Mouse (Mus musculus): ENCODE results near the gene Olfr54.
"Not testable (repeated sequence)": the region's sequence is repeated elsewhere in the genome, so short reads cannot be mapped to it uniquely, and the experiment has no call there.

Gene Olfr54

GRCm38 (mm10) chr11:51013936-51014335 lies at the start of gene Olfr54:
Gene Olfr54, plus strand, starts transcription at chr11:51014236.
- no peak for DNase-seq (ENCODE audit: low spot score in 2 of 2)

- peak; percentile 33 to 77 for DNase-seq (ENCODE audit: low spot score in 2 of 2)
Measured at GRCm38 (mm10) chr11:50964886-50965285, 49.1 kb upstream of the Olfr54 start.

GRCm38 (mm10) chr11:50966230-50966629 lies 47.8 kb upstream of the Olfr54 start, which contains the start of gene Olfr1378:
Gene Olfr1378, plus strand, starts transcription at chr11:50966530.
- no peak for DNase-seq (ENCODE audit: low spot score in 2 of 2)

GRCm38 (mm10) chr11:50977216-50977615 lies 36.8 kb upstream of the Olfr54 start:
- DNase-seq (ENCODE audit: low spot score in 2 of 2), result no peak

GRCm38 (mm10) chr11:50981667-50982066 lies 32.4 kb upstream of the Olfr54 start, which contains the start of gene Olfr1377:
Gene Olfr1377, plus strand, starts transcription at chr11:50981967.
- no peak for DNase-seq (ENCODE audit: low spot score in 2 of 2)

- DNase-seq (ENCODE audit: low spot score in 2 of 2), result no peak
Measured at GRCm38 (mm10) chr11:51003296-51003695, 10.7 kb upstream of the Olfr54 start, which contains the start of gene Olfr51. Gene Olfr51, plus strand, starts transcription at chr11:51003596.

GRCm38 (mm10) chr11:51011821-51012220 lies 2.2 kb upstream of the Olfr54 start:
- peak in 1 of 2 experiments; percentile 10 for DNase-seq (ENCODE audit: low spot score in 2 of 2)

- no peak for DNase-seq (ENCODE audit: low spot score in 2 of 2)
Measured at GRCm38 (mm10) chr11:51016341-51016740, 2.3 kb downstream of the Olfr54 start.

GRCm38 (mm10) chr11:51026811-51027210 lies 12.8 kb downstream of the Olfr54 start:
- DNase-seq (ENCODE audit: low spot score in 2 of 2), result not testable (repeated sequence)

GRCm38 (mm10) chr11:51029381-51029780 lies 15.3 kb downstream of the Olfr54 start:
- DNase-seq (ENCODE audit: low spot score in 2 of 2), result not testable (repeated sequence)

- no peak for DNase-seq (ENCODE audit: low spot score in 2 of 2)
Measured at GRCm38 (mm10) chr11:51030225-51030624, 16.2 kb downstream of the Olfr54 start.

GRCm38 (mm10) chr11:51032851-51033250 lies 18.8 kb downstream of the Olfr54 start:
- peak in 1 of 2 experiments; percentile 8 for DNase-seq (ENCODE audit: low spot score in 2 of 2)

GRCm38 (mm10) chr11:51034141-51034540 lies 20.1 kb downstream of the Olfr54 start:
- not testable (repeated sequence) for DNase-seq (ENCODE audit: low spot score in 2 of 2)

GRCm38 (mm10) chr11:51035951-51036350 lies 21.9 kb downstream of the Olfr54 start:
- DNase-seq (ENCODE audit: low spot score in 2 of 2), result no peak

- DNase-seq (ENCODE audit: low spot score in 2 of 2), result not testable (repeated sequence)
Measured at GRCm38 (mm10) chr11:51044776-51045175, 30.7 kb downstream of the Olfr54 start.

- not testable (repeated sequence) for DNase-seq (ENCODE audit: low spot score in 2 of 2)
Measured at GRCm38 (mm10) chr11:51047809-51048208, 33.8 kb downstream of the Olfr54 start, which contains the start of gene Olfr1375. Gene Olfr1375, plus strand, starts transcription at chr11:51048109.

GRCm38 (mm10) chr11:51051678-51052077 lies 37.6 kb downstream of the Olfr54 start:
- no peak for DNase-seq (ENCODE audit: low spot score in 2 of 2)

GRCm38 (mm10) chr11:51053230-51053629 lies 39.2 kb downstream of the Olfr54 start:
- DNase-seq (ENCODE audit: low spot score in 2 of 2), result no peak

- DNase-seq (ENCODE audit: low spot score in 2 of 2), result peak; percentile 41 to 64
Measured at GRCm38 (mm10) chr11:51059151-51059571, 45.1 kb downstream of the Olfr54 start, which contains the start of gene Zfp354a. Gene Zfp354a, plus strand, starts transcription at chr11:51059257.

GRCm38 (mm10) chr11:51059640-51060039 lies 45.6 kb downstream of the Olfr54 start:
- no peak for DNase-seq (ENCODE audit: low spot score in 2 of 2)

- no peak for DNase-seq (ENCODE audit: low spot score in 2 of 2)
Measured at GRCm38 (mm10) chr11:51060981-51061380, 46.9 kb downstream of the Olfr54 start.

- DNase-seq (ENCODE audit: low spot score in 2 of 2), result no peak
Measured at GRCm38 (mm10) chr11:51063276-51063675, 49.2 kb downstream of the Olfr54 start.

GRCm38 (mm10) chr11:51063841-51064240 lies 49.8 kb downstream of the Olfr54 start:
- no peak for DNase-seq (ENCODE audit: low spot score in 2 of 2)
